Mouse (Mus musculus) bone marrow, adult 2 months (tissue): Measurements from ENCODE around the gene Cmpk2.

Experiments used
- CTCF ChIP-seq: fragments of 200-500 bp; IDR thresholded peaks from 2 replicates; pipeline ENCODE4 v1.5.1; 2011; ENCODE audit warnings: low read length, control low read depth; ENCODE audit not compliant: control insufficient read depth, insufficient read depth
- POLR2A ChIP-seq: fragments of 200-500 bp; IDR thresholded peaks from 2 replicates; pipeline ENCODE4 v1.6.1; 2011; ENCODE audit warnings: low read depth, mild to moderate bottlenecking, control low read depth, low read length, borderline replicate concordance; ENCODE audit not compliant: control insufficient read depth

- TF ChIP-seq CTCF: no peak
- no peak for TF ChIP-seq POLR2A
Measured at GRCm38 (mm10) chr12:26472770-26473481, 3.9 kb downstream of the Cmpk2 start.
